Mouse (Mus musculus) hindbrain, embryonic 11.5 days (tissue): ENCODE measurements around the gene Mrvi1. TPM values are rescaled to one million over a fixed set of nuclear protein-coding genes. Genes with fewer than 3 reads are reported as not detected.
A peak's percentile ranks its signal among the peaks of the same experiment; 100 is the strongest.

ENCODE experiments used
- ATAC-seq: fragments of 200-750 bp; cut with Nextera tagmentation; 2 replicates; pipeline ENCODE4 v1.8.0; 2017; ENCODE audit warnings: mild to moderate bottlenecking, moderate TSS enrichment, moderate library complexity; ENCODE audit not compliant: low FRiP score
- DNase-seq: peaks from one replicate; pipeline ENCODE4 v3.0.0-alpha.2; 2015; ENCODE audit warnings: low spot score
- H3K27ac ChIP-seq: fragments of 300-500 bp; sonication (generic); 2 replicates; pipeline ENCODE4 v1.5.1; 2014; ENCODE audit warnings: mild to moderate bottlenecking, low read depth, low read length
- H3K27me3 ChIP-seq: fragments of 300-500 bp; sonication (generic); 2 replicates; pipeline ENCODE4 v1.6.1; 2014; ENCODE audit warnings: mild to moderate bottlenecking, low read length, moderate library complexity, mixed read lengths; ENCODE audit not compliant: control insufficient read depth, insufficient read depth
- H3K36me3 ChIP-seq: fragments of 300-500 bp; sonication (generic); 2 replicates; pipeline ENCODE4 v1.6.1; 2014; ENCODE audit warnings: mild to moderate bottlenecking, low read length, moderate library complexity, mixed read lengths; ENCODE audit not compliant: control insufficient read depth, insufficient read depth
- H3K4me1 ChIP-seq: fragments of 300-500 bp; sonication (generic); replicated peaks from 2 replicates; pipeline ENCODE4 v1.6.1; 2014; ENCODE audit warnings: low read length, mixed read lengths; ENCODE audit not compliant: control insufficient read depth, insufficient read depth
- H3K4me2 ChIP-seq: fragments of 300-500 bp; sonication (generic); replicated peaks from 2 replicates; pipeline ENCODE4 v1.6.1; 2014; ENCODE audit warnings: mild to moderate bottlenecking, low read depth, low read length
- H3K4me3 ChIP-seq: fragments of 300-500 bp; sonication (generic); 2 replicates; pipeline ENCODE4 v1.5.1; 2014; ENCODE audit warnings: low read depth, low read length
- H3K9ac ChIP-seq: fragments of 300-500 bp; sonication (generic); 2 replicates; pipeline ENCODE4 v1.6.1; 2014; ENCODE audit warnings: low read depth, low read length
- H3K9me3 ChIP-seq: fragments of 300-500 bp; sonication (generic); 2 replicates; pipeline ENCODE4 v1.6.1; 2016; ENCODE audit warnings: low read length; ENCODE audit not compliant: control insufficient read depth
- whole genome bisulfite sequencing: fragments of 180-500 bp; shearing (Covaris S2); extraction: QIAGEN DNeasy Blood & Tissue Kit; methylation state at CpG from one replicate; pipeline ENCODE4 v1.1.7; 2014; 5-methylcytosine and 5-hydroxymethylcytosine counted together
- polyA plus RNA-seq: library from polyadenylated mRNA; unstranded; fragments of >200 nt; fragmentation: Nextera tagmentation; extraction: Ambion mirVana; gene quantifications from 2 replicates; pipeline ENCODE4 v1.2.1, GENCODE M21; 2014

The Mrvi1 gene
- polyA plus RNA-seq, 1 experiment from 2014 or later: 1.4 TPM

GRCm38 (mm10) chr7:111014893-111015292, 32.6 kb upstream of the Mrvi1 start:
- Histone ChIP-seq H3K4me3 (no peak overlapping the region), H3K9me3 (no peaks in the 10 kb centered on the region), H3K36me3 (no peaks in the 10 kb centered on the region), H3K4me2 (no peak overlapping the region), H3K27me3 (no peaks in the 10 kb centered on the region), H3K9ac (no peak overlapping the region), H3K27ac (no peak overlapping the region), H3K4me1 (no peaks in the 10 kb centered on the region)
- DNase-seq (peak; percentile 93), ATAC-seq (peak; percentile 60)
- WGBS: 38% methylated on average over 5 of the region's 5 CpGs

GRCm38 (mm10) chr7:111014039-111014605, 31.9 kb upstream of the Mrvi1 start:
- 88% methylated on average over 7 of the region's 7 CpGs for WGBS
- H3K9me3 ChIP-seq: no peaks in the 10 kb centered on the region
- no peaks in the 10 kb centered on the region for H3K27me3 ChIP-seq
- no peak overlapping the region for H3K4me2 ChIP-seq
- H3K27ac ChIP-seq: no peak overlapping the region
- no peak overlapping the region for H3K9ac ChIP-seq
- ATAC-seq: no peak
- DNase-seq: no peak
- H3K36me3 ChIP-seq: no peaks in the 10 kb centered on the region
- no peaks in the 10 kb centered on the region for H3K4me1 ChIP-seq
- no peak overlapping the region for H3K4me3 ChIP-seq

- H3K27ac ChIP-seq: no peak overlapping the region
- no peaks in the 10 kb centered on the region for H3K9me3 ChIP-seq
- H3K27me3 ChIP-seq: no peaks in the 10 kb centered on the region
- no peak overlapping the region for H3K9ac ChIP-seq
- H3K4me3 ChIP-seq: no peak overlapping the region
- DNase-seq (no peak), ATAC-seq (no peak)
- H3K4me2 ChIP-seq: no peak overlapping the region
- H3K36me3 ChIP-seq: no peaks in the 10 kb centered on the region
- WGBS: 90% methylated on average over 3 of the region's 3 CpGs
- no peaks in the 10 kb centered on the region for H3K4me1 ChIP-seq
Observed at GRCm38 (mm10) chr7:111004136-111004840, 22.0 kb upstream of the Mrvi1 start.

- Histone ChIP-seq H3K9ac (no peak overlapping the region), H3K36me3 (no peaks in the 10 kb centered on the region), H3K4me3 (no peak overlapping the region), H3K4me2 (no peak overlapping the region), H3K9me3 (no peaks in the 10 kb centered on the region), H3K27me3 (no peaks in the 10 kb centered on the region), H3K4me1 (no peaks in the 10 kb centered on the region), H3K27ac (no peak overlapping the region)
- no peak for ATAC-seq
- WGBS: 84% methylated on average over 15 of the region's 15 CpGs
- DNase-seq: no peak
Observed at GRCm38 (mm10) chr7:110998887-110999827, 16.9 kb upstream of the Mrvi1 start.

- Histone ChIP-seq H3K9ac (no peak overlapping the region), H3K4me1 (no peaks in the 10 kb centered on the region), H3K27me3 (no peaks in the 10 kb centered on the region), H3K27ac (no peak overlapping the region), H3K4me2 (no peak overlapping the region), H3K36me3 (no peaks in the 10 kb centered on the region), H3K4me3 (no peak overlapping the region), H3K9me3 (no peaks in the 10 kb centered on the region)
- no peak for ATAC-seq
- no peak for DNase-seq
- 51% methylated on average over 4 of the region's 4 CpGs for WGBS
Observed at GRCm38 (mm10) chr7:110991221-110991494, 8.9 kb upstream of the Mrvi1 start.

GRCm38 (mm10) chr7:110990356-110991220, 8.3 kb upstream of the Mrvi1 start:
- Histone ChIP-seq H3K9ac (no peak overlapping the region), H3K4me1 (no peaks in the 10 kb centered on the region), H3K4me3 (no peak overlapping the region), H3K27ac (no peak overlapping the region), H3K9me3 (no peaks in the 10 kb centered on the region), H3K27me3 (no peaks in the 10 kb centered on the region), H3K36me3 (no peaks in the 10 kb centered on the region), H3K4me2 (no peak overlapping the region)
- DNase-seq: no peak
- no peak for ATAC-seq
- 65% methylated on average over 5 of the region's 5 CpGs for WGBS

GRCm38 (mm10) chr7:110989286-110989879, 7.1 kb upstream of the Mrvi1 start:
- 89% methylated on average over 5 of the region's 5 CpGs for WGBS
- Histone ChIP-seq H3K27ac (no peak overlapping the region), H3K36me3 (no peaks in the 10 kb centered on the region), H3K4me3 (no peak overlapping the region), H3K9me3 (no peaks in the 10 kb centered on the region), H3K27me3 (no peaks in the 10 kb centered on the region), H3K9ac (no peak overlapping the region), H3K4me2 (no peak overlapping the region), H3K4me1 (no peaks in the 10 kb centered on the region)
- ATAC-seq: no peak
- DNase-seq: no peak

- Histone ChIP-seq H3K4me2 (no peak overlapping the region), H3K4me3 (no peak overlapping the region), H3K4me1 (no peaks in the 10 kb centered on the region), H3K27ac (no peak overlapping the region), H3K36me3 (no peaks in the 10 kb centered on the region), H3K9ac (no peak overlapping the region), H3K27me3 (no peaks in the 10 kb centered on the region), H3K9me3 (no peaks in the 10 kb centered on the region)
- DNase-seq (no peak), ATAC-seq (no peak)
- 89% methylated on average over 3 of the region's 3 CpGs for WGBS
Observed at GRCm38 (mm10) chr7:110988081-110988480, 5.8 kb upstream of the Mrvi1 start.
